Mouse (Mus musculus) bone marrow macrophage, adult 2 months (primary cell): Measurements from ENCODE around the gene Snap25. TPM values are rescaled to one million over a fixed set of nuclear protein-coding genes. Genes with fewer than 3 reads are reported as not detected.

Experiments
- H3K27ac ChIP-seq: 2 replicates; pipeline ENCODE4 v1.5.1; 2012; ENCODE audit warnings: low read depth, low read length; ENCODE audit not compliant: insufficient read depth
- H3K4me1 ChIP-seq: 2 replicates; pipeline ENCODE4 v1.6.1; 2012; ENCODE audit warnings: low read length; ENCODE audit not compliant: control insufficient read depth, insufficient read depth
- H3K4me3 ChIP-seq: 2 replicates; pipeline ENCODE4 v1.5.1; 2012; ENCODE audit warnings: mild to moderate bottlenecking, low read length, moderate library complexity; ENCODE audit not compliant: insufficient read depth
- CTCF ChIP-seq: IDR thresholded peaks from 2 replicates; pipeline ENCODE4 v1.5.1; 2012; ENCODE audit warnings: low read depth, mild to moderate bottlenecking, low read length, moderate library complexity
- POLR2A ChIP-seq: IDR thresholded peaks from 2 replicates; pipeline ENCODE4 v1.6.1; 2012; ENCODE audit warnings: mild to moderate bottlenecking, low read depth, low read length, borderline replicate concordance
- polyA plus RNA-seq: library from polyadenylated mRNA; stranded (reverse); fragments of >200 nt; gene quantifications from 2 replicates; pipeline ENCODE4 v1.2.4, GENCODE M21; 2012; ENCODE audit not compliant: missing spikeins, insufficient read depth, insufficient read length

Snap25 gene
- polyA plus RNA-seq, 1 experiment = not detected

DNA sequence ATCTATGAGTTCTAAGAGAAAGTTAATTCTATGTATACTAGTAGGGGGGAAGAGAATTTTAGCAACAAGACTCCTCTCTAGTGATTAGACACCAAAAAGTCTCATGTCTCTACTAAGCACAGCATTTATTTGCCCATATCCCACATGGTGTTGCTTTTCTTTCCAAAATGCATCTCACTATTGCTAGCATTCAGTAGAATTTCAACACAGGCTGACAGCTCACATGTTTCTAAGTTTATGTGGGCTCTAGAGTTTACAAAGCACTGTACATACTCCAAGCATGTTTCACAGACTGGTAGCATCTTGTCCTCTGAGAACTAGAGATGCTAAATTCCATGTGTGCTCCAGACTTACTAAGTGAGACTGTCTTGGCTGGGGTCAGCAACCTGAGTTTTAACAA lies 87.8 kb downstream of the Snap25 start:
- TF ChIP-seq CTCF (no peak), POLR2A (no peak)
- no peaks in the 10 kb centered on the region for H3K4me1 ChIP-seq
- H3K27ac ChIP-seq = no peak overlapping the region
- H3K4me3 ChIP-seq = no peak overlapping the region

- Histone ChIP-seq H3K4me1 (no peaks in the 10 kb centered on the region), H3K4me3 (no peak overlapping the region), H3K27ac (no peak overlapping the region)
- TF ChIP-seq POLR2A (no peak), CTCF (no peak)
These were observed 88.8 kb downstream of the Snap25 start for GRCm38 (mm10) chr2:136802076-136802475.

- Histone ChIP-seq H3K4me1 (no peaks in the 10 kb centered on the region), H3K4me3 (no peak overlapping the region), H3K27ac (no peak overlapping the region)
- no peak for TF ChIP-seq CTCF
- TF ChIP-seq POLR2A = no peak
These were observed 89.9 kb downstream of the Snap25 start for GRCm38 (mm10) chr2:136803142-136803541.

DNA sequence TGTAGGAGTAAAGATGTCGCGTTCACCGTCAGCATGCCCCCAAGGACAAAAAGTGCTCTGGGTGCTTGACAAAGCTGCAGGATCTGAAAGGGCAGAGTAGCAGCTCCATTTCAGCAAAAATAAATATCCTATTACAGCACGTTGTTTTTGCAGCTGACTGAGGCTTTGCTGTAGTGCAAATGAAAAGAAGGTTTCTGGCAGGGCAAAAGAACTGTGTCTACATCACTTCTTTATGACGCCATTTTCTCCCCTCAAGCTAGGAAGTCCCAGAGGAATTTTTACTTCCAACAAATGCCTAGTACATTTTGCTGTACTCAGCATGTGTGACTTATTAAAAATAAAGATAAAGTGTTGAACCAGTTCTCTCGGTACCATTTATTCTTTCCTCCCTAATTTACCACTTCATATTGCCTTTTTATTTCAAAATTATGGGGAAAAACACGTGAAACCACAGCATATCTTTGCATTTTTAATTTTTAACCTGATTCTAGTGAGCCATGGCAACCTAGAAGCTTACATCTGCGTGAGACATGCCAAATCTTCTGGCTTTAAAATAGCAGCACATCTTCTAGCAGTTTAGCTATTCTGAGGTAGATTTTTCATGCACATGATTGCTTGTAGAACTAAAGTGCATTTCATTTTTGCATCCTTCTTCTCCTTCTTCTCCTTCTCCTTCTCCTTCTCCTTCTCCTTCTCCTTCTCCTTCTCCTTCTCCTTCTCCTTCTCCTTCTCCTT lies 94.9 kb downstream of the Snap25 start:
- Histone ChIP-seq H3K27ac (no peak overlapping the region), H3K4me1 (no peaks in the 10 kb centered on the region), H3K4me3 (no peak overlapping the region)
- TF ChIP-seq POLR2A (no peak), CTCF (no peak)

- Histone ChIP-seq H3K27ac (no peak overlapping the region), H3K4me3 (no peak overlapping the region)
- no peak for TF ChIP-seq CTCF
- no peak for TF ChIP-seq POLR2A
These were observed 98.1 kb downstream of the Snap25 start for GRCm38 (mm10) chr2:136811331-136811730.

DNA sequence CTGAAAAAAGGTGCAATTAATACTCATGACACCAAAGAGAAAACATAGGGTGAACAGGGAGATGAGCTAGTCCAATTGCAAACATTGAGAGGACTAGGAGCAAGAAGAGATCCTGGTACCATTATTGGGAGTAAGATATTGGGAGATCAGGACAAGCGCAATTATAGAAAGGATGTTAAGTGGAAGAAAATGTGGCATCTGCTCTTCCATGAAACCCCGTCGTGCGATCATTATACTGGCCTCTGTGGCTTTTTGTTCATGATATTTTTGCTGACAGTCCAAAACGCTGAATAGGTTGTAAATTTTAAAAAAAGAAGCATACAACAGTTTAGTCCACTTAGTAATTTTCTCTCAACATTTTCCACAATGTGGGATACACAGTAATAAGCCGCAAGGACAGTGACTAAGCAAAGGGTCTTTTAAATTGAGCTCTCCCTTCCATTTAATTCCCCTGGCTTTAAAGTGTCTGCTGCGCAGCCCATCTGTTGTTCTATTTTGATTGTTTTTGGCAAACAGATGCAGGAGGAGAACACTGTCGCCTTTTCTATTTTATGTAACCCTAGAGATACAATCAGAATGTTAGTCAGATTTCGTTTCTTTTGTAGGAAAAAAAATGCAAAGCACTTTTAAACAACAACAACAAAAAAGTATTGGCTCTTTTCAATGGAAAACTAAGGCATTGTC lies 103.6 kb downstream of the Snap25 start:
- no peak overlapping the region for H3K27ac ChIP-seq
- H3K4me1 ChIP-seq = no peaks in the 10 kb centered on the region
- TF ChIP-seq CTCF (no peak), POLR2A (no peak)
- no peak overlapping the region for H3K4me3 ChIP-seq

More at GRCm38 (mm10) chr2:136811331-136811730, 98.1 kb downstream of the Snap25 start:
- H3K4me1 ChIP-seq = no peaks in the 10 kb centered on the region

GRCm38 (mm10) chr2:136823751-136824716 lies 110.8 kb downstream of the Snap25 start:
- TF ChIP-seq CTCF = no peak
- no peak for TF ChIP-seq POLR2A
- Histone ChIP-seq H3K4me3 (no peak overlapping the region), H3K4me1 (no peaks in the 10 kb centered on the region), H3K27ac (no peak overlapping the region)

- TF ChIP-seq POLR2A = no peak
- no peak for TF ChIP-seq CTCF
- Histone ChIP-seq H3K27ac (no peak overlapping the region), H3K4me3 (no peak overlapping the region), H3K4me1 (no peaks in the 10 kb centered on the region)
These were observed 114.4 kb downstream of the Snap25 start for GRCm38 (mm10) chr2:136827612-136828011.

Other genes with a start within 250 kb of the Snap25 start
- not detected in 2 replicates for gene Ankef1, start 211.5 kb upstream of the Snap25 start, polyA plus RNA-seq
- 3.8 TPM in 1 of 2 replicates, not detected in the other for gene AL731706.2, start 172.2 kb downstream of the Snap25 start, polyA plus RNA-seq
- 4.7 and 4.9 TPM in 2 replicates for gene Slx4ip, start 177.8 kb downstream of the Snap25 start, polyA plus RNA-seq
- 8.0 and 19.6 TPM in 2 replicates for gene AL731706.1, start 177.9 kb downstream of the Snap25 start, polyA plus RNA-seq
- 16.2 and 26.4 TPM in 2 replicates for gene Mkks, start 177.9 kb downstream of the Snap25 start, polyA plus RNA-seq